Mouse (Mus musculus): ENCODE measurements around the gene 1700010I14Rik. TPM values are rescaled to one million over a fixed set of nuclear protein-coding genes. Genes with fewer than 3 reads are reported as not detected.

The 1700010I14Rik gene
- total and polyA plus RNA-seq, 3 experiments, result 0.23 to 2.2 TPM; not detected in 1

GRCm38 (mm10) chr17:8952951-8953350, 35.2 kb upstream of the 1700010I14Rik start:
- Histone ChIP-seq H3K4me1 (ENCODE audit: control insufficient read depth in 1 of 2, insufficient read depth in 2 of 2, low read length in 2 of 2) (no peaks in the 10 kb centered on the region), H3K9me3 (replicated peaks; ENCODE audit: insufficient read depth, low read length) (no peaks in the 10 kb centered on the region), H3K79me2 (ENCODE audit: control insufficient read depth, insufficient read depth, low read length, poor library complexity) (no peaks in the 10 kb centered on the region), H3K36me3 (ENCODE audit: control insufficient read depth in 1 of 2, insufficient read depth in 2 of 2, low read length in 2 of 2) (no peaks in the 10 kb centered on the region), H3K9ac (ENCODE audit: control insufficient read depth, low read depth, low read length, poor library complexity, severe bottlenecking) (no peak overlapping the region), H3K27me3 (ENCODE audit: control insufficient read depth in 1 of 2, insufficient read depth in 2 of 2, low read length in 2 of 2) (no peaks in the 10 kb centered on the region), H3K27ac (ENCODE audit: control insufficient read depth, low read depth, low read length) (no peak overlapping the region), H3K4me3 (ENCODE audit: control insufficient read depth in 1 of 2, insufficient read depth in 1 of 2, low read depth in 2 of 2, low read length in 2 of 2) (no peak overlapping the region)
- no peak for DNase-seq (ENCODE audit: low read depth, low spot score)
- TF ChIP-seq MYB (IDR thresholded peaks at IDR 0.05; ENCODE audit: low read depth, low read length), result no peak
- TF ChIP-seq UBTF (IDR thresholded peaks at IDR 0.05; ENCODE audit: borderline replicate concordance, insufficient read depth, low read depth, low read length), result no peak
- TF ChIP-seq SMC3 (IDR thresholded peaks at IDR 0.05; ENCODE audit: low read depth, low read length), result no peak
- TF ChIP-seq RAD21 (IDR thresholded peaks at IDR 0.05; ENCODE audit: low read depth, low read length), result no peak
- no peak for TF ChIP-seq JUND (IDR thresholded peaks at IDR 0.05; ENCODE audit: low read depth, low read length)
- no peak for TF ChIP-seq KAT2A (conservative IDR thresholded peaks at IDR 0.05; ENCODE audit: low read depth, low read length)
- TF ChIP-seq SIN3A (IDR thresholded peaks at IDR 0.05; ENCODE audit: low read length), result no peak
- TF ChIP-seq ELF1 (IDR thresholded peaks at IDR 0.05; ENCODE audit: low read depth, low read length), result no peak
- TF ChIP-seq POLR2A (IDR thresholded peaks at IDR 0.05; ENCODE audit: control insufficient read depth in 1 of 2, insufficient read depth in 1 of 2, low read depth in 1 of 2, low read length in 2 of 2, poor library complexity in 1 of 2), result no peak
- no peak for TF ChIP-seq ZKSCAN1 (IDR thresholded peaks at IDR 0.05; ENCODE audit: low read depth, low read length)
- no peak for TF ChIP-seq RCOR1 (IDR thresholded peaks at IDR 0.05; ENCODE audit: low read depth, low read length)
- TF ChIP-seq USF2 (IDR thresholded peaks at IDR 0.05; ENCODE audit: borderline replicate concordance in 1 of 2, insufficient read depth in 1 of 2, low read depth in 1 of 2, low read length in 2 of 2), result no peak

GRCm38 (mm10) chr17:8958125-8958524, 30.0 kb upstream of the 1700010I14Rik start:
- no peaks in the 10 kb centered on the region for H3K9me3 ChIP-seq (replicated peaks; ENCODE audit: insufficient read depth, low read length)
- H3K27ac ChIP-seq (ENCODE audit: control insufficient read depth, low read depth, low read length), result no peak overlapping the region
- H3K79me2 ChIP-seq (ENCODE audit: control insufficient read depth, insufficient read depth, low read length, poor library complexity), result no peaks in the 10 kb centered on the region
- H3K36me3 ChIP-seq (ENCODE audit: control insufficient read depth in 1 of 2, insufficient read depth in 2 of 2, low read length in 2 of 2), result no peaks in the 10 kb centered on the region
- H3K4me3 ChIP-seq (ENCODE audit: control insufficient read depth in 1 of 2, insufficient read depth in 1 of 2, low read depth in 2 of 2, low read length in 2 of 2), result no peak overlapping the region
- H3K27me3 ChIP-seq (ENCODE audit: control insufficient read depth in 1 of 2, insufficient read depth in 2 of 2, low read length in 2 of 2), result no peaks in the 10 kb centered on the region
- no peaks in the 10 kb centered on the region for H3K4me1 ChIP-seq (ENCODE audit: control insufficient read depth in 1 of 2, insufficient read depth in 2 of 2, low read length in 2 of 2)
- TF ChIP-seq SMC3 (IDR thresholded peaks at IDR 0.05; ENCODE audit: low read depth, low read length) (no peak), POLR2A (IDR thresholded peaks at IDR 0.05; ENCODE audit: control insufficient read depth in 1 of 2, insufficient read depth in 1 of 2, low read depth in 1 of 2, low read length in 2 of 2, poor library complexity in 1 of 2) (no peak), NRF1 (IDR thresholded peaks at IDR 0.05; ENCODE audit: insufficient read depth, low read depth, low read length, poor library complexity, severe bottlenecking) (no peak), POLR2AphosphoS2 (IDR thresholded peaks at IDR 0.05; ENCODE audit: low read length) (no peak), RAD21 (IDR thresholded peaks at IDR 0.05; ENCODE audit: low read depth, low read length) (no peak), TAL1 (IDR thresholded peaks at IDR 0.05; ENCODE audit: low read length) (no peak), MXI1 (IDR thresholded peaks at IDR 0.05; ENCODE audit: low read depth, low read length) (no peak), ELF1 (IDR thresholded peaks at IDR 0.05; ENCODE audit: low read depth, low read length) (no peak), MYC (IDR thresholded peaks at IDR 0.05; ENCODE audit: low read depth, low read length) (no peak), NELFE (IDR thresholded peaks at IDR 0.05; ENCODE audit: low read depth, low read length) (no peak), CTCF (IDR thresholded peaks at IDR 0.05 in 2 of 3, conservative IDR thresholded peaks at IDR 0.05 in 1 of 3; ENCODE audit: control insufficient read depth in 1 of 3, insufficient read depth in 1 of 3, low read depth in 2 of 3, low read length in 3 of 3, poor library complexity in 1 of 3, severe bottlenecking in 1 of 3) (no peak), HCFC1 (IDR thresholded peaks at IDR 0.05; ENCODE audit: low read depth, low read length) (no peak), ZC3H11A (IDR thresholded peaks at IDR 0.05; ENCODE audit: low read depth, low read length) (no peak), MAFK (IDR thresholded peaks at IDR 0.05; ENCODE audit: borderline replicate concordance, low read depth, low read length) (no peak), RCOR1 (IDR thresholded peaks at IDR 0.05; ENCODE audit: low read depth, low read length) (no peak), ZMIZ1 (IDR thresholded peaks at IDR 0.05; ENCODE audit: low read depth, low read length) (no peak), MEF2A (IDR thresholded peaks at IDR 0.05; ENCODE audit: extremely low read depth, insufficient replicate concordance, low read depth, low read length, poor library complexity, severe bottlenecking) (no peak), MYB (IDR thresholded peaks at IDR 0.05; ENCODE audit: low read depth, low read length) (no peak), ETS1 (IDR thresholded peaks at IDR 0.05; ENCODE audit: low read depth, low read length) (no peak)
- no peak overlapping the region for H3K9ac ChIP-seq (ENCODE audit: control insufficient read depth, low read depth, low read length, poor library complexity, severe bottlenecking)
- no peak for DNase-seq (ENCODE audit: low read depth, low spot score)
